Mouse (Mus musculus) kidney, embryonic 16.5 days (tissue): Measurements from ENCODE around the gene Atp5s. TPM values are rescaled to one million over a fixed set of nuclear protein-coding genes. Genes with fewer than 3 reads are reported as not detected.

Experiments used
- ATAC-seq: fragments of 200-750 bp; cut with Nextera tagmentation; 2 replicates; pipeline ENCODE4 v1.8.0; 2017; ENCODE audit warnings: moderate TSS enrichment; ENCODE audit not compliant: low FRiP score, low TSS enrichment
- H3K27ac ChIP-seq: fragments of 300-500 bp; sonication (generic); 2 replicates; pipeline ENCODE4 v1.5.1; 2014; ENCODE audit warnings: low read length
- H3K27me3 ChIP-seq: fragments of 300-500 bp; sonication (generic); 2 replicates; pipeline ENCODE4 v1.6.1; 2014; ENCODE audit warnings: low read length, control low read depth, mixed read lengths; ENCODE audit not compliant: insufficient read depth
- H3K36me3 ChIP-seq: fragments of 300-500 bp; sonication (generic); 2 replicates; pipeline ENCODE4 v1.6.1; 2014; ENCODE audit warnings: low read length, control low read depth, mixed read lengths; ENCODE audit not compliant: insufficient read depth
- H3K4me1 ChIP-seq: fragments of 300-500 bp; sonication (generic); 2 replicates; pipeline ENCODE4 v1.6.1; 2014; ENCODE audit warnings: low read length, control low read depth, mixed read lengths; ENCODE audit not compliant: insufficient read depth
- H3K4me2 ChIP-seq: fragments of 300-500 bp; sonication (generic); replicated peaks from 2 replicates; pipeline ENCODE4 v1.6.1; 2014; ENCODE audit warnings: low read depth, low read length
- H3K4me3 ChIP-seq: fragments of 300-500 bp; sonication (generic); 2 replicates; pipeline ENCODE4 v1.5.1; 2014; ENCODE audit warnings: mild to moderate bottlenecking, low read length
- H3K9ac ChIP-seq: fragments of 300-500 bp; sonication (generic); replicated peaks from 2 replicates; pipeline ENCODE4 v1.6.1; 2014; ENCODE audit warnings: low read length
- H3K9me3 ChIP-seq: fragments of 300-500 bp; sonication (generic); 2 replicates; pipeline ENCODE4 v1.6.1; 2016; ENCODE audit warnings: low read length, control low read depth
- WGBS: fragments of 180-500 bp; shearing (Covaris S2); extraction: QIAGEN DNeasy Blood & Tissue Kit; methylation state at CpG from one replicate; pipeline ENCODE4 v1.1.7; 2014; 5-methylcytosine and 5-hydroxymethylcytosine counted together
- polyA plus RNA-seq: library from polyadenylated mRNA; unstranded; fragments of >200 nt; fragmentation: Nextera tagmentation; extraction: Ambion mirVana; gene quantifications from 2 replicates; pipeline ENCODE4 v1.2.1, GENCODE M21; 2015

The Atp5s gene
- polyA plus RNA-seq, 1 experiment from 2014 or later: 33.5 TPM

DNA sequence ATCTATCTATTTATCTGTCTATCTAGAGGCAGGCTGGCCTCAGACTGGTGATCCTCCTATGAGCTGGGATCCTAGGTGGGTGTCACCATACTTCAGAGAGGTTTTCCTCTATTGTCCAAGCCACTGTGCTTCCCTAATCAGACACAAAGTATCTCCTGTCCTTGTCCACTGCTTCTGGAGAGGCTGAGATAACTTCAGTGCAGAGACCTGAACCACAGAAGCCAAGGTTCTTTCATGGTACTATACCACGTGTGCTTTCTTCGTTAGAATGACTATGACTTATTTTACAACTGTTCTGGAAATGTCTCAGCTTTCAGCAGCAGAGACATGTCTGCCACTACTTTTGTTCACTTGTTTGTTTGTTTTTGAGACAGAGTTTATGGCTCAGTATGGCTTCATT lies 44.1 kb downstream of the Atp5s start:
- ATAC-seq: no peak
- H3K4me3 ChIP-seq: no peak overlapping the region
- no peaks in the 10 kb centered on the region for H3K9me3 ChIP-seq
- 33% methylated on average over 2 of the region's 2 CpGs for WGBS
- no peak overlapping the region for H3K4me2 ChIP-seq
- H3K4me1 ChIP-seq: peaks cover 15% of the 10 kb centered on the region
- H3K27me3 ChIP-seq: no peaks in the 10 kb centered on the region
- H3K9ac ChIP-seq: no peak overlapping the region
- no peak overlapping the region for H3K27ac ChIP-seq
- no peaks in the 10 kb centered on the region for H3K36me3 ChIP-seq

DNA sequence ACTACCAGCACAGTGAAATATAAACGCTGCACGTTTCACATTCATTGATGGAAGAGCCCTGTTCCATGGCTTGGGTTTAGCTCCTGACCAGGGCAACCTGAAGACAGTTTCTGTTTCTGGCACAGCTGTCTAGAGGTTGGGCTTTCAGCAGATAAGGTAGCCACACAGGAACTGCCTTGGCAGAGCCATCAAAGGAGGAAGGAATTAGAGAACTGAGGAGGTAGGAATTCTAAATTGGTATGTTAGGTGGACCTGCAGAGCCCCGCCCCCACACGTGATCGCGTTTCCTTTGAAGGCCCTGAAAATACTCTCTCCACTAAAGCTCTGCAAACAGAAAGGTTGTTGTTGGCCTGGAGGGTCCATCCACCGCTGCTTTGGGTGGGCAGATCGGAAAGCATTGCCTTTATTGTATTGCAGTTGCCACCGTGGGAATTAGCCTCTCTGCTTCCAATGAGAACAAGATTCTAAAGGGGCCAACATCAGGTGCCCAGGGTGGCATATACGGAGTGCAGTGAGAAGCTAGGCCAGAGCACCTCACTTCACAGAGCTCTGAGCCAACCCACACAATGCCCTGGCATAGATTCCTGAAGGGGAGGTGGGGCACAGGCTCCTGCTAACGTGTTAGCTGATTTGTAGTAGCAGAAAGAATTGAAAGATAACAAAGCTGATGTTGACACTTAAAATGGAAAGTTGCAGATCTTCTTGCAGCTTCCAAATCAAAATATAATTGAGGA lies 52.0 kb downstream of the Atp5s start:
- no peaks in the 10 kb centered on the region for H3K27me3 ChIP-seq
- peaks cover 31% of the 10 kb centered on the region for H3K4me1 ChIP-seq
- H3K27ac ChIP-seq: peak overlapping the region; percentile 97
- H3K4me3 ChIP-seq: no peak overlapping the region
- H3K9ac ChIP-seq: no peak overlapping the region; the same call in 1 of the 2 replicates
- no peak overlapping the region for H3K4me2 ChIP-seq
- H3K9me3 ChIP-seq: no peaks in the 10 kb centered on the region
- no peaks in the 10 kb centered on the region for H3K36me3 ChIP-seq
- 55% methylated on average over 11 of the region's 11 CpGs for WGBS
- ATAC-seq: 0 out of 2 replicates have a peak, but pooled peaks have one; percentile 8

GRCm38 (mm10) chr12:69777341-69777730 lies 52.6 kb downstream of the Atp5s start:
- no peak overlapping the region for H3K4me2 ChIP-seq
- H3K9me3 ChIP-seq: no peaks in the 10 kb centered on the region
- H3K36me3 ChIP-seq: no peaks in the 10 kb centered on the region
- no peak for ATAC-seq
- peaks cover 37% of the 10 kb centered on the region for H3K4me1 ChIP-seq
- WGBS: 85% methylated on average over 6 of the region's 6 CpGs
- no peaks in the 10 kb centered on the region for H3K27me3 ChIP-seq
- H3K9ac ChIP-seq: peak overlapping the region; percentile 49
- no peak overlapping the region for H3K4me3 ChIP-seq
- peak overlapping the region; percentile 97 for H3K27ac ChIP-seq

- Histone ChIP-seq H3K9me3 (no peaks in the 10 kb centered on the region), H3K36me3 (no peaks in the 10 kb centered on the region), H3K9ac (no peak overlapping the region; the same call in 1 of the 2 replicates), H3K4me3 (no peak overlapping the region), H3K4me2 (no peak overlapping the region), H3K4me1 (peaks cover 43% of the 10 kb centered on the region), H3K27me3 (no peaks in the 10 kb centered on the region), H3K27ac (peak overlapping the region; percentile 97)
- no peak for ATAC-seq
- 60% methylated on average over 2 of the region's 2 CpGs for WGBS
Measured at GRCm38 (mm10) chr12:69777957-69778356, 53.2 kb downstream of the Atp5s start.

DNA sequence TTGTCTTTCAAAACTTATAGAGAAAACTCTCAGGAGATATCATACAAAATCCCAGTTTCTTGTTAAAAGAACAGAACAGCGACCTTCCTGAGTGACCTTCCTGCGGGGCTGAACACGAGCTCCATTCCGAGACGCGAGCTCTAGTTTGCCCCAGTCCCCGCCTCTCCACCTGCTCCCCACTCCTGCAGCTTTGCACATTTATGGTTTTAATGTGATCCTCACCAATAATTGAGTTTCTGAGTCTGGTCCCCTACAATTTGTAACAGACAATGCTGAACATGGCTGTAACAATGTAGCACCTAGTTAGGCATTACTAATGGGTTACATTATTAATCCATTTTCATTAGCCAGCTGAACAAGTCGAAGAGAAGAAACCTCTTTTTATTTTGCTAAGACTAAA lies 56.7 kb downstream of the Atp5s start:
- peak; percentile 23; the same call in 1 of the 2 replicates for ATAC-seq
- 60% methylated on average over 8 of the region's 8 CpGs for WGBS
- peaks cover 42% of the 10 kb centered on the region for H3K4me1 ChIP-seq
- H3K27ac ChIP-seq: peak overlapping the region; percentile 97
- H3K9ac ChIP-seq: no peak overlapping the region
- H3K4me3 ChIP-seq: no peak overlapping the region
- H3K27me3 ChIP-seq: no peaks in the 10 kb centered on the region
- no peak overlapping the region for H3K4me2 ChIP-seq
- no peaks in the 10 kb centered on the region for H3K36me3 ChIP-seq
- H3K9me3 ChIP-seq: no peaks in the 10 kb centered on the region

DNA sequence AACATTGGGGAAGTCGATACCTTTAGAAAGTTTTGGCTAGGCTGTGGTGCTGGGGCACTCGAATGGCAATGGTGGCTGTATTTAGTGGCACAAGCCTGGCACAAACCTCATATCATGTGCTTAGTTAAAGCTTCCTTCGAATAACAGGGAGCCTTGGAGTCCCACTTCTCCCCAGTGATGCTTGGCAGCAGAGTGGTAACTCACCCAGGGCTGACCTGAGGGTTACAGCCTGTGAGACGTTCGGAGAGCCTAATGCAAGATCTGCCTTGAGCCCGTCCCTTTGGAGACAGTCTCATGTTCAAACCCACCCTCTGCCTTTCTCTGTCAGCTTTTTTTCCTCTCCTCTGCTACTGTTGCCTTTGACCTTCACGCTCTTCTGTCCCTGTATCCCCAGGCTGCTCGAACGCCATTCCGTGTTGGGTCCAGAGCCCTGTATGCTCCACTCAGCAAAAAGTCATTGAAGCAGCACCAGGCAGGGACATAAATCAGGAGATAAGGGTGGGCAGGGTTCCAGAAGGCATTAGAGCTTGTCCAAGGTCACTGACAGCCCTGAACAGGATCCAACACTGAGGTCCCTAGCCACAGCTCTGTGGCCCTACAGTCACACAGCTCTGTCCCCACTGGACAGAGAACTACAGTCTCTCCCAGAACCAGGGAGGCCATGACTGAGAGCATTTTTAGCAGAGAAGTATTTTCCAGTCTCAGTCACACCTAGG lies 57.3 kb downstream of the Atp5s start:
- Histone ChIP-seq H3K27ac (peak overlapping the region; percentile 97), H3K9ac (peak overlapping the region; percentile 38; the same call in 1 of the 2 replicates)

GRCm38 (mm10) chr12:69783247-69784025 lies 58.7 kb downstream of the Atp5s start:
- no peak for ATAC-seq
- H3K9me3 ChIP-seq: no peaks in the 10 kb centered on the region
- peak overlapping the region; percentile 23; the same call in 1 of the 2 replicates for H3K4me2 ChIP-seq
- 56% methylated on average over 6 of the region's 6 CpGs for WGBS
- no peaks in the 10 kb centered on the region for H3K36me3 ChIP-seq
- H3K9ac ChIP-seq: 0 out of 2 replicates have a peak overlapping the region, but pooled peaks have one; percentile 46
- peak overlapping the region; percentile 97 for H3K27ac ChIP-seq
- H3K4me1 ChIP-seq: peaks cover 30% of the 10 kb centered on the region
- no peak overlapping the region for H3K4me3 ChIP-seq
- no peaks in the 10 kb centered on the region for H3K27me3 ChIP-seq

More for the DNA sequence above, 57.3 kb downstream of the Atp5s start:
- 27% methylated on average over 10 of the region's 10 CpGs for WGBS
- no peaks in the 10 kb centered on the region for H3K27me3 ChIP-seq
- H3K4me1 ChIP-seq: peaks cover 36% of the 10 kb centered on the region
- no peak overlapping the region for H3K4me2 ChIP-seq
- H3K36me3 ChIP-seq: no peaks in the 10 kb centered on the region
- no peak overlapping the region for H3K4me3 ChIP-seq
- peak; percentile 95 for ATAC-seq
- no peaks in the 10 kb centered on the region for H3K9me3 ChIP-seq

DNA sequence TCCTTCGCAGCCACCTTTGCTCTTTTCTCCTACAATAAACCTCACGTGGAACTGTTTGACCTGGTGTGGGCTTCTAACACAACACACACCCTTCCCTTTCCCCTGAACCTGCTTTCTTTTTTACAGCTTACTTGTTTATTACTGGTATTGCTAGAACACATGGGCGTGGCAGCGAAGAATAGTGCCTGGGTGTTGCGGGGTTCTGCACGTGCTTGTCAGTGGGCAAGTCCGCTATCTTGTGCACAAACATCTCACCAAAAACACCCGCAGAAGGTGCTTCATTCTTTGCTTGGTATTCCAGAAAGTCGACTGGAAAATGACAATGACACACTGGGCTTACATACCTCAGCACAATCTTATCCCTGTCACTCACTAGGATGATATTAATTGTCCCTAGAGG lies 60.7 kb downstream of the Atp5s start:
- Histone ChIP-seq H3K9ac (no peak overlapping the region), H3K4me3 (no peak overlapping the region), H3K27ac (no peak overlapping the region), H3K4me1 (peaks cover 31% of the 10 kb centered on the region), H3K4me2 (no peak overlapping the region), H3K9me3 (no peaks in the 10 kb centered on the region), H3K36me3 (no peaks in the 10 kb centered on the region), H3K27me3 (no peaks in the 10 kb centered on the region)
- 88% methylated on average over 9 of the region's 9 CpGs for WGBS
- ATAC-seq: no peak

DNA sequence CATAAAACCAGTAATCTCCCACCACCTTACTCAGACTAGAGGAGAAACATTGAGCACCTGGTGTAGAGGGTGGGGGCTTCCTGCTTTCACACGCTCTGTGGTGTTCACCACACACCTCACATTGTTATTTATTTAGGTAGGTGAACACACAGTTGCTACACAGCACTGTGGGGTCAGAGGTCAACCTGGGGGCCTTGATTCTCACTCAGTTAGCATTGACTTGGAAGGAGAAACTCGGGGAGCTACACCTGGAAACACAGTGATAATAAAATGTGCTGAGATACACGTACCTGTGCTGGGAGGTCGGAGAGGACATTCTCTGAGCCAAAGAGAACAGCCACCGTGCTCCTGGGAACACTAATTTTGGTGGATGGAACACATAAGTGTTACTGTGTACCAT lies 63.6 kb downstream of the Atp5s start:
- Histone ChIP-seq H3K4me2 (peak overlapping the region; percentile 92), H3K36me3 (no peaks in the 10 kb centered on the region), H3K9me3 (no peaks in the 10 kb centered on the region), H3K9ac (no peak overlapping the region), H3K4me3 (peak overlapping the region; percentile 1; the same call in 1 of the 2 replicates), H3K27me3 (no peaks in the 10 kb centered on the region), H3K27ac (no peak overlapping the region), H3K4me1 (peaks cover 15% of the 10 kb centered on the region; the same call in 1 of the 2 replicates)
- WGBS: 82% methylated on average over 5 of the region's 5 CpGs
- ATAC-seq: no peak
